Mouse (Mus musculus) urinary bladder, postnatal 25 days (tissue): Measurements from ENCODE around the gene Prl3d2.
"Not testable (repeated sequence)": the region's sequence is repeated elsewhere in the genome, so short reads cannot be mapped to it uniquely, and the experiment has no call there.

Source experiments
- DNase-seq: peaks from one replicate; pipeline ENCODE4 v3.0.0; 2022; ENCODE audit warnings: low spot score

Prl3d2 gene

GRCm38 (mm10) chr13:27121398-27121797 lies at the start of gene Prl3d2:
TSS of gene Prl3d2 (plus strand) at chr13:27121698.
- not testable (repeated sequence) for DNase-seq

- not testable (repeated sequence) for DNase-seq
These were observed 27.6 kb upstream of the Prl3d2 start, which contains the start of gene Prl3d1 for GRCm38 (mm10) chr13:27093890-27094289. TSS of gene Prl3d1 (plus strand) at chr13:27094190.

- DNase-seq = no peak
These were observed 26.8 kb downstream of the Prl3d2 start for GRCm38 (mm10) chr13:27148264-27148663.

GRCm38 (mm10) chr13:27156490-27156889 lies 35.0 kb downstream of the Prl3d2 start, which contains the start of gene Prl3d3:
TSS of gene Prl3d3 (plus strand) at chr13:27156790.
- DNase-seq = not testable (repeated sequence)
